Mouse (Mus musculus): ENCODE measurements around the gene Scrn1. TPM values are rescaled to one million over a fixed set of nuclear protein-coding genes. Genes with fewer than 3 reads are reported as not detected.

Gene Scrn1
- total RNA-seq, 2 experiments from 2014 or later, result 10.3 to 13.0 TPM

DNA sequence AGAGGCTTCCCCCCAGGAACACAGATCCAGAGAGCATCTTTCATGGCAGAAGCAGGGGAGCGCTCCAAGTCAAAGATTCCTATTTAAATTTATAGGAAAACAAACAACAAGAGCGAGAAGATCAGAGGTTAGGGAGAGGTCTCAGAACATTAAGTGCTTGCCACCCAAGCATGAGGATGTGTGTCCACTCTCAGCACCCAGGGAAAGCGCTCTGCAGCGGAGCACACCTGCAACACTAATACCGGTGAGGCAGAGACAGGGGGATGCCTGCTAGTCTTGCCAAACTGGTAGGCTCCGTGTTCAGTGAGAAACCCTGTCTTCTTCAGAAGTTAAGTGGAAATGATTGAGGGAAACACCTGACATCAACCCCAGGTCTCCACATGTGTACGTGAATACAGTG, 26.9 kb downstream of the Scrn1 start:
- intact Hi-C loops (cut with DNase I), result no loop called here

DNA sequence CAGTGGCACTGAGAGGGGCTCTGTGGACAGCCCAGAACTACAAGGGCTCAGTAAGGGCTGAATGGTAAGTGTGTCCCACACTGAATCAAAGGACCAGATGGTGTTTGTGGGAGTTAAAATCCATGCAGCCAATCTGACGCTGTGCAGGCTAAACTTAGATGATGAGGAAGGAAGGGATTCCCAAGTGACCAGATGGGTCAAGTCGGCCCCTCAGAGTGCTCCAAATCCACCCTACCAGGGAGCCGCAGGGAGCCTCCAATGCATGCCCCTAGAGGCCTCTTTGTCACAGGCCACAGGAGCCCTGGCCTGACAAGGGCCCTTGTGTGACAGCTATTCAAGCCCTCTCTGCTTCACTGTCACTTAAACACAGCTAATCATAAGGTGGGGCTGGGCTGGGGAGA, 27.5 kb downstream of the Scrn1 start:
- intact Hi-C loops (cut with DNase I), result no loop called here
- DNase-seq, result no peak

More for the DNA sequence above, 26.9 kb downstream of the Scrn1 start:
- DNase-seq, result no peak

DNA sequence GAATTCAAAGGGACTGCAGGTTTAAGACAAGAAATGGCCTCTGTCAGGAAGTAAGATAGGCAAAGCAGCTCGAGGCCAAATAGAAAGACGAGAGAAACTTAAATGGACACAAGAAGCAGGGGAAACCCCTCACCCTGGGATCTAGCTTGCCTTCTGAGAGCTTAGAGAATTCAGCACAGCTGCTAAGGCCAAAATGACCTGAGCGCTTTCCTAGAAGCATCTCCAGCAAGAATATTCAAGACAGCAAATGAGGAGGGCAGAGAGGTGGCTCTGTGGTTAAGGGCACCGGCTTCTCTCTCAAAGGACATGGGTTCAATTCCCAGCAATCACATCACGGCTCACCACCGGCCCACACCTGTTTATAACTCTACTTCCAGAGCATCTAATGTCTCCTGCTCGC, 29.2 kb downstream of the Scrn1 start:
- DNase-seq, result no peak

DNA sequence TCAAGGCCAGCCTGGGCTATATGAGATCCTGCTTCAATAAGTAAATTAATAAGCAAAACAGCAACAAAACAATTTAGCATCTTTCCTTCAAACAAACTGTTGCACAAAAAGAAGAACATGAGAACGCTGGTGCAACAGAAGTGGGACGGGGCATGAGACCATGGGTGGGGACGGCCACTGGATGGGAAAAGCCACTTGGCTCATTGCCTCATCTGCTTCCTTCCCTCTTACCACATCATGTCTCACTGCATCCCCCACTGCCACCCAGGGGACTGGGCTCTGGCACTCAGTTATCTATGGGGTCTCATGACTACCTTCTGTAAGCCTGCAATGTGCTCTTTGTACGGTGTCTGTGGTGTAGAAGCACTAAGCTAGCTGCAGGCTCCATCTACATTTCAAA, 30.8 kb downstream of the Scrn1 start:
- DNase-seq, result no peak
- intact Hi-C loops (cut with DNase I), result no loop called here

More for the DNA sequence above, 29.2 kb downstream of the Scrn1 start:
- intact Hi-C loops (cut with DNase I), result no loop called here

DNA sequence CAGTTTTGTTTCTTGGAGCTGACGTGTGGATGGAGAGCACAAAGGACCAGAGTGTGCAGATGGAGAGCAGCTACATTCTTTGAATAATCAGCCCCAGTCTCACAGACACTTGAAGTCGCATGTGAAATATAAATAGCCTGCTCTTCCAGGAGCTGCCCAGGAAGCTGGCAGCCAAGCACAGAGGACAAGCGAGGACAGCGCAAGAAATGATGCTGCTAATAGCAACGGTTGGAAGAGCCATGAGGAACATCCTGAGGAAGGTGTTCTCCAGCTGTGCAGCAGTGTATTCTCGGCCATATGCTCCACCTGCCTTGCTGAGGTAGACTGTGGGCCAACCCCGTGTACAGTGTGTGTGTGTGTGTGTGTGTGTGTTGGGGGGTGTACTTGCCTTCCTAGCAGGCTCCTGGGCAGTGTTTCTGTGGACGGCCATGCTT, 35.2 kb downstream of the Scrn1 start:
- DNase-seq, result no peak
- intact Hi-C loops (cut with DNase I), result no loop called here

DNA sequence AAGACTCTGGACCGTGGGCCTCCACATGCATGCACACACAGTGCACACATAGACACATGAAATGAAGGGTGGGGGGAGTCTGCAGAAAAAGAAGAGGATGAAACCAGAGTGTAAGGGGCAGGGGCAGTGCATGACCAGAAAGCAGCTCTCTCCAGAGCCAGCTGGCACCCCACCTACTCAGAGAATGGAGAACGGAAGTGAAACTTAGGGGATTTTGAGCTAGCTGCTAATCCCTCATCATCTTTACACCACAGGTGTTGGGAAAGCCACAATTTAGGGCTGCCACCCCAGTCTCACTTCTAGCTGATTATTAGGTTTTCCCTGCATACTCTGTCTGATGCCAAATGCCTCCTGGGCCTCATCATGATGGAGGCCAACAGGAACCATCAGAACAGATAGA, 36.1 kb downstream of the Scrn1 start:
- intact Hi-C loops (cut with DNase I), result no loop called here

DNA sequence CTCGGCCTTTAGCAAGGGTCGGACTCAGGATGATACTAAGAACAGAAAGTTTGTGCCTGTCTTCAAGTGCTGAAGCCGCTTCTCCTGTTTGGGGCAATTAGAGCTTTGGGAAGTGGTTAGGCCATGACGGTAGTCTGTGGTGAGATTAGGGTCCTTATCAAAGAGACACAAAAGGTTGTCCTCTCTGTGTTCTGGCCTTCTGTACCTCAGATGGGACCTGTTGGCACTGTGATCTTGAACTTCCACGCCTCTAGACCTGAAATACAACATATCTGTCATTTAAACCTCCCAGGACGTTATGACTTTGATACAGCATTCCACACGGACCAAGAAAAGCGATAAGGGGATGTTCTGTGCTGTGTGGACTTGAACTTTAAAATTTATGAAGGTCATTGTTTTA, 37.6 kb downstream of the Scrn1 start:
- intact Hi-C loops (cut with DNase I), result no loop called here

More for the DNA sequence above, 36.1 kb downstream of the Scrn1 start:
- no peak for DNase-seq

DNA sequence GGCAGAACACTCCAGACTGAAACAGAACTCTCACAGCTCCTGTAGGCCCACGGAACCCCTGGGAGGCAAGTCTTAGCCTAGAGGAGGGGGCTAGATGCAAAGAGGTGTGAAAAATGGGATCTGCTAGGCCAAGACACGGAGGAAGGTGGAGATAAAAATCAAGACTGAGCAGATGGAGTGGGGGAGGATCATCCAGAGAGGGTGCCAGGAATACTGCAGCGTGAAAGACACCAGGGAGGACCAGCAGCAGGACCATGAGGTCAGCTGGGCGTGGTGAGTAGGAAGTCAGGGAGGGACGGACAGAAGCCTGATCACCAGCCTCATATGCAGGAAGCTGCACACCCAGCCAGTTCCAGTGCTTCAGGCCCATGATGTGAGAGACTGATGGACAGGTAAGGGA, 47.5 kb downstream of the Scrn1 start:
- no peak for DNase-seq
- intact Hi-C loops (cut with DNase I), result no loop called here

More for the DNA sequence above, 37.6 kb downstream of the Scrn1 start:
- DNase-seq, result no peak

DNA sequence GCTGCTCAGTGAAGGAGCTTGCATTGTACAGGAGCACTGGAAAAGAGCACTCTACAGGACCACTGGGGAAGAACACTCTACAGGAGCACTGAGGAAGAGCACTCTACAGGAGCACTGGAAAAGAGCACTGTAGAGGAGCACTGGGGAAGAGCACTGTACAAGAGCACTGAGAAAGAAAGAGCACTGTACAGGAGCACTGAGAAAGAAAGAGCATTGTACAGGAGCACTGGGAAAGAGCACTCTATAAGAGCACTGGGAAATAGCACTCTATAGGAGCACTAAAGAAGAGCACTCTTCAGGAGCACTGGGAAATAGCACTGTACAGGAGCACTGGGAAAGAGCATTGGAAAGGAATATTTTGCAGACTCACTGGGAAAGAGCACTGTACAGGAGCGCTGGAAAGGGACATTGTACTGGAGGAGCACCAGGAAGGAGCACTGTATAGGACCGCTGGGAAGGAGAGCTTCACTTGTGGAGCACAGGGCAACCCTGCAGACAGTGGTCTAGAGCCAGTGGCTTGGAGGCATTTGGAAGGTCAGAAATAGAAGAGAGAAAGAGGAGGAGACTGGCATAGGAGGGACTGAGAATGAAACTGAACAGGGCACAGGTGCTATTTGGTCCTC, 49.7 kb downstream of the Scrn1 start:
- intact Hi-C loops (cut with DNase I), result no loop called here
- no peak for DNase-seq

DNA sequence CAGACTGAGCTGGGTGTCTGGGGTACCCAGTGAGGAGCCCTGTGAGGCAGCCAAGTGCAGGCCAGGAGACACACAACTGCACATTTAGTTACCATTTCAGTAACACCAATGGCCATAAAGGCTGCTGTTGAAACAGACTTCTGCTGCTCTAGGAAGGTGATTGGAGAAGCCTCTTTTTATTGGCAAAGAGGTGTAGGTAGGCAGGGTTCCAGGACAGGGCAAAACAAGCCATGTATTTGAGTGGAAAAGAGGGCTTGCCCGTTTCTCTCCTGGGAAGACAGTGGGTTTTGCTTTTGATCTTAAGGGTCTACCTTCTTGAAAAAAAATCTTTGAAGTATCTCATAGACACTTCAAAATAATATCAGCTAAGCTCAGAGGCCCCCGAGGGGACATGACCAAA, 54.0 kb downstream of the Scrn1 start:
- no peak for DNase-seq
- intact Hi-C loops (cut with DNase I), result no loop called here

DNA sequence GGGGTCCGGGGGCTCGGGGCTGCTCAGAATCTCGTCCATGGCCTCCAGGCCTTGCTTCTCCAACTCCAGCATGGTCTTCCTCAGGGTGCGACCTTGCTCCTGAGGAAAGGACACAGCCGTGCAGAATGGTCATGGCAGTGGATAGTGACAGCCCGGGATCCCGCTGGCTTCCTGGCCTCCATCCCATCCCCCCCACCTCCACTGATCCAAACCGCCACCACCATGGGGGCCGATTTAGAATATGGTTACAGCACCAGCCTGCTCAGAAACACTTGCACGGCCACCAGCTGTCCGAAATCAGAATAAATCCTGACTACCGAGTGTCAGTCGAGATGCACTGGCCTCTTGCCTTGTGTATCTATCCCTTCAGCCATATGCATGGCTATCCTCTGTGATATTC, 57.0 kb downstream of the Scrn1 start:
- intact Hi-C loops (cut with DNase I), result no loop called here
- no peak for DNase-seq

DNA sequence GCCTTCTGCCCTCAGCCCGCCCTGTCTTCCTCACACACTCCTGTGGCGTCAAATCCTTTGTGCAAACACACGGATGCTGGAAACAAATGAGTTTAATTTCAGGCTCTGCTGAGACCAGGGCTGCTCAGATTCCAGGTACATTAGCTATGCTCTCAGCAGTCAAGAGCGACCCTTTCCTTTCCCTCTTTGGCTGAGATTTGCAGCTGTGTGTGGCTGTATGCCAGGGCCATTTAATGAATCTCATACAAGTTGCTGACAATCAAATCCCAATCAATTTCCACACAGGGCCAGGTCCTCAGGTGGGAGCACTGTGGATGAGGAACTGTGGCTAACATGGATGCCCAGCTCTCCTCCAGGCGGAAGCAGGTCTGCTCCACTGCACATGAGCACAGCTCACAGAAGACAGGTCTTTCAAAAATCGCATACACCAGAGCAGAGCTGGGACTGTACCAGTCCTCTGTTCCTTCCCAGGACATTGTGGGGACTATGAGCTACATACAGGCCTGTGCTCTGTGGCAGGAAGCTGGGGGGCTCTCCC, 58.0 kb downstream of the Scrn1 start:
- intact Hi-C loops (cut with DNase I), result no loop called here
- DNase-seq, result no peak

DNA sequence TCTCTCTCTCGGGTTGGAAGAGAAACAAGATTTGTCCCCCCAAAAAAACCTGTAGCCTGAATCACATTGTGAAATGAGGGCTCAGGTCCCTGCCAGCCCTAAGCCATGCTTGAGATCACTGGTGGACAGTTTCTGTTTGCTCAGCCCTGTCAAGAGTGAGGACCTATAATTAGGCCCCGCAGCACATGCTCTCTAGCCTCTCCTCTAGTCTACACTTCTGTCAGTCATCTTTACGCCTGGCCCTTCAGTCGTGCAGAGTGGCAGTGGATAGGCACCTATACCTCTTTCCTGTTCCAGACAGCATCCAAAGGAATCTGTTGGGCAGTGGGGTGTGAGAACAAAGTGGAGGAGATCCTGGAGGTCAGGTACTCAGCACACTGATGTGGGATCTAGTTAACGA, 58.5 kb downstream of the Scrn1 start:
- no peak for DNase-seq
- intact Hi-C loops (cut with DNase I), result loop anchor here (1.0 to 2.0 kb wide), 2 partner anchors 79 to 117 kb away; partner anchors contain the start of gene Wipf3

DNA sequence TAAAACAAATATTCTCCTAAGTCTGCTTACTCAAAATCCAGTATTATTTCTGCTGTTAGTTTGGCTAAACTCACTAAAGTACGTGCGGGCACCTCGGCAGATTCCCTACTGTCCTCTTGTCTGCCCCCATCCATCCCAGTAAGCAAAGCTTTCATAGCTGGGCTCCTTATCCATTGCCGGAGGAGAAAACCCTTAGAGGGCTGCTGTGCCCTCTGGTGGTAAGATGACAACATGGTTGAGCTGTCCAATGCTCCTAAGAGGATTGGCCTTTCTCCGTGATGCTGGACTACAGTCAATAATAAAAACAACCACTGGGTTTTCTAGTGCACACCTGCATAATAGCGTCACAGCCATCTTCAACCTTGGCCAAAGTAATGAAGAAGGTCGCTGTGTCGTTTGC, 59.3 kb downstream of the Scrn1 start:
- intact Hi-C loops (cut with DNase I), result loop anchor here (1.0 to 2.0 kb wide), 2 partner anchors 78 to 116 kb away; partner anchors contain the start of gene Wipf3

DNA sequence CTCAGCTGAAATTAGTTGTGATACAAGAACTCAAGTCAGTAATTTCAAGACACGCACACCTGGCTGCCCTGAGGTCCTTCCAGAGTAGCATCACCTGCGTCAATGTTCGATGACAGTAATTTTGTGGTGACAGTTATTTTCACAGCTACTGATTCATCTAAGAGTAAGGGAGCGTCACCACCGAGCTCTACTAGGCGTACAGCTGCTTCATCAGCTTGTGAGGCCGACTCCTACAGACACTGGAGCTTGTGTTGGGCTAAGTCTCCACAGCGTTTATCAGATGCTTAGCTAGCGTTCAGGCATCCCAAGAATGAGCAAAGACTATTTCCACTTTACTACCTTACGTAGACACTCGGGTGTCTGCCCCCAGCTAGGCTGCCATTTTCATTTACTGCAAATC, 60.0 kb downstream of the Scrn1 start:
- intact Hi-C loops (cut with DNase I), result loop anchor here (2.0 kb wide), 1 partner anchor 78 kb away; the partner anchor contains the start of gene Wipf3
- DNase-seq, result no peak

More for the DNA sequence above, 59.3 kb downstream of the Scrn1 start:
- peak; percentile 41 to 53 for DNase-seq

DNA sequence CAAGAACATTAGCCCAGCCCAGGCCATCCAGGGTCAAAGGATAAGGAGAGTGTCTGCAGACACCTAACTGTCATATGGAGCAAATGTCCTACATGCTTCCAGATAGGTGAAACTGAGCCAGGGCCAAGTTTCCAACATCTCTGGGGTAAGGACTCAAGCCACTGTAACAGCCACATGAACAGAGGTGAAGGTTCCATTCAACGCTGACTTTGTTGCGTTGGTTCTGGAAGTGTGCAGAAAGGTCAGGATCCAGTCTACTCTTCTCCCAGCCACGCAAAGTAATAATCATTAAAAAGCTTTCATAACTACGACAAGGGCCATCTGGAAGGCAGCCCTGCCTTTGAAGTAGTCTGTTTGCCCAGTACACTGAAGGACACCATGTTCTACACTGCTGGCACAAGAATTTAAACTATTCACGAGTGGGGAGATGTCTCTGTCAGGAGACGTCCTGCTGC, 63.6 kb downstream of the Scrn1 start:
- intact Hi-C loops (cut with DNase I), result no loop called here
- DNase-seq, result peak; percentile 23 to 42

DNA sequence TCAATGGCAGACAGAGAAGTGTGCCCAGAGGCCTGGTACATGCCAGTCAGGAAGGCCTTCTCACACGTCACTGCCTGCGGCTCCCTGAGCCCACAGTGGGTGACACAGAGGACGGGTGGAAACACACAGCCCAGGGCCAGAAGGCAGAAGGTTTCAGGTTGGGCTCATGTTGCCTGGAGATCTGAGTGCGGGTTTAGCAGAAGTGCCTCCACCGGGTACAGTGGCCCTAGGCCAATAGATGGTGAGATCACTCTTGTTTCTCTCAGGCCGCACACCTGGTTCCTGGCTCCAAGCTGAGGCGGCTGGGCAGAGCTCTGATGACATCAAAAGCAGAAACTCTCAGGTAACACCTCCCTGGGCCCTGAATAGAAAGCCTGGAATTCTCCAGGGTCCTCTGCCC, 70.1 kb downstream of the Scrn1 start:
- DNase-seq, result no peak
- intact Hi-C loops (cut with DNase I), result no loop called here

DNA sequence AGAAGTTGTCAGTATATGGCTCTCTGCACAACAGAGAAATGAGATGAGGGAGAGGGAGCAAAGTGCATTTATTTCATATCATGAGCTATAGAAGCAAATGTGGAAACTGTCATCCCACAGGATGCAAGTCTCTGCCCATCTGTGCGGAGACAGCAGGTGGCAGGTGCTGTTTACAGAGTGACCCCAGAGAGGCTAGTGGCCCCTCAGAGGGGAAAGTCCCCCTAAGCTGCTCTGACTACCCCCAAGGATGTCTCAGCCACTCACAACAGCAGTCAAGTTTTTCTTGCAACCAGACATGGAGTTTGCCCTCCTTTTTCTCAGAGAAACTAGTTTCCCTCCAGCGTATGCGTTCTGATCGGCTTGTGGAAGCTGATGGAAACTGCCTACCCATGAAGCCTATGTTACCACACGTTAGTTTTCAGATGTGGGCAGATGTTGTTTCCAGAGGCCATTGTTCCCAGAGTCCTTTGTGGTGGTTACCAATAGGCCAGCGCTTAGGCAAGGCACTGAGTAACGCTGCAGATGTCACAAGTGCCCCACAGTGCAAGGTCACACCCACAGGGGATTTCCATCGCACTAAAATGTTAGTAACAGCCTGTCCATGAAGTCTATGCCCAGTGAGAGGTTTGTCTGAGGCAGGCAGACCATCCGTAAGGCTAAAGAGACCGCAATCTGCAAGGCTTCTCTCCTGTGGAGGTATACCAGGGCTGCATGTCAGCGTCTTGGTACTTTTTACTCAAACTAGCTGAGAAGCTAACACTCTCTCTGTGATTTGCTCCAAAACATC, 71.5 kb downstream of the Scrn1 start:
- intact Hi-C loops (cut with DNase I), result no loop called here
- no peak for DNase-seq

DNA sequence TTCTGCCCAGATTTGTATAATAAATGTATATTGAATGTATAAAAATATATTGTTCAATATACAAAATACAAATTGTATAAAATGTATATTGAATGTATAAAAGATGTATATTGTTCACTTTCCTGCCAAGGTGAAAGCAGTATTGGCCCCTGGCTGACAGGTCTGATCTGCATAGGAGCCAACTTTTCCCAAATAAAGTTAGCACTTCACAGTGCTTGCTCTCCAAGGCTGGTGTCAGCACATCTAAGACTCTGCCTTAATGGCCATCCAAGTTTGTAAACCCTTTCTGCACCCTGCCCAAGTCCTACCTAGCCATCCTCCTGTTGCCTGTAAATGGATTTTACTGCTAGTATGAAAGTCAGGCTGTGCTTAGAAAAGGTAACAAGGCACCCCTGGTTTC, 72.2 kb downstream of the Scrn1 start:
- DNase-seq, result no peak
- intact Hi-C loops (cut with DNase I), result no loop called here

DNA sequence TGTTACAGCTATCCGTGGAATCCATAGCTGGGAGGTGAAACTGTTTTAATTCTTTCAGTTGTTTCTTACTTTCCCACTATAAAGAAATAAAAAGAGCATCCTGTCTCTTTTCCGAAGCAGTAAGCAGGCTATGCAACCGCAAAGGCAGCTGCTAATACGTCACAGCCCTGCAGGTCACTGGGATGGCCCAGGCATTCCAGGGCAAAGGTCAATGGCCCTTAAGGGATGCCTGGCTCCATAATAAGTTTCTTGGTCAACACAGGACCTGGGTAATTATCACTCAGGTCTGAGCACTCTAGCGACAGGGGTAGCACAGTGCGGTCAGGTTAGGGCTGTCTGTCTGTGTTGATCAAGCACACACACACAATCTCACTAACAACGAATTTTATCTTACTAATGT, 75.2 kb downstream of the Scrn1 start:
- no peak for DNase-seq
- intact Hi-C loops (cut with DNase I), result no loop called here

DNA sequence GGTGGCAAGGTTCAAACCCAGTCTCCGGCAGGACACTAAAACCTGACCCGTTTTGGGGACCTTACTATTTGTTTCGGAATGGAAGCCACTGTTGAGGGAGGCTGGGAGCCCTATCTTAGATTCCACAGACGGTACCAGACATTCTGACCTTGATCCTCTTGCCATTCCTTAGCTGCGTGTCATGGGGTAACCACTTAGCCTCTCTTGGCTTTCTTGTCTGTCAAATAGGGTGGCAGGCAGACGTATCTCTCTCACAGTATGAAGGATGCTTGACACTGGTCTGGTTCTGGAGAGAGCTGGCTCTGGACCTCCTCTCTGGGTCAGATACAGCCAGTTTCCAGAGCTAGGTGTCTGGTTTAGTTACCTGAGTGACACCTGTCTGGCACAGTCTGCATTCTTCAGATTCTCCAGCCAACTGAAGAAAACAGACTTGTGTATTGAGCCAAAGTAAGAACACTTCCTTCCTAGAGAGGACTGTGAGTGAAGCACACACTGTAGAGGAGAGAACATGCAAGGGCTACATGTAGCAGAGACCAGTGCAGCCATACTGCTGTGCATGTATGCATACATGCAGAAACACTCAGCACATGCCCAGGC, 80.2 kb downstream of the Scrn1 start:
- DNase-seq, result no peak
- intact Hi-C loops (cut with DNase I), result no loop called here

Measured in heart, postnatal 36 days (tissue).